Mouse (Mus musculus) megakaryocyte progenitor cell, adult 5-6 weeks (primary cell): Measurements from ENCODE around the gene 2410004B18Rik. TPM values are rescaled to one million over a fixed set of nuclear protein-coding genes. Genes with fewer than 3 reads are reported as not detected.
"Not testable (repeated sequence)": the region's sequence is repeated elsewhere in the genome, so short reads cannot be mapped to it uniquely, and the experiment has no call there.

ENCODE experiments used
- ATAC-seq: replicated peaks from 2 replicates; pipeline ENCODE4 v1.8.0; 2016; ENCODE audit warnings: mild to moderate bottlenecking, moderate TSS enrichment, inconsistent platforms; ENCODE audit not compliant: poor library complexity
- total RNA-seq, 2 experiments: library from RNA; stranded (forward) in 1 of 2; stranded (reverse) in 1 of 2; fragments of 157-497, 149-512 nt in 1 of 2; fragments of 200-1000 nt in 1 of 2; gene quantifications; 2 replicates each; pipeline versions ENCODE4 v1.2.3 to v1.2.4; 2015 to 2017

Gene 2410004B18Rik
- total RNA-seq, 2 experiments from 2014 or later: 14.0 to 25.3 TPM

GRCm38 (mm10) chr3:145963101-145964017, 25.5 kb downstream of the 2410004B18Rik start:
- ATAC-seq: peak; percentile 38

DNA sequence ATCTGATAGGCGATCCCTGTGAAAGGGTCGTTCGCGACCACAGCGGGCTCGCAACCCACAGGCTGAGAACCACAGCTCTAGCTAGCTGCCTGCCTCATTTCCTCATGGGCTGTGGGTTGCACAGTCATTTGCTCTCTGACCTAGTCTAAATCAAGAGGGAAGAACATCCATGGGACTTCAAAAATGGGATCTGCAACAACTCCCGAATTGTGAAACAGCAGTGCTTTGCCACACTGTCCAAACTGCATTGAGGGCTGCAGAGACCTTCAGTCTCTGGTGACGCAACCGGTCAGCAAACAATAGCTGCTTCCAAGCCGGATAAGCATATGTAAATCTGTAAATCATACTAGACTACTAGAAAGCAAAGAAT, 26.2 kb downstream of the 2410004B18Rik start:
- ATAC-seq: peak; percentile 82

DNA sequence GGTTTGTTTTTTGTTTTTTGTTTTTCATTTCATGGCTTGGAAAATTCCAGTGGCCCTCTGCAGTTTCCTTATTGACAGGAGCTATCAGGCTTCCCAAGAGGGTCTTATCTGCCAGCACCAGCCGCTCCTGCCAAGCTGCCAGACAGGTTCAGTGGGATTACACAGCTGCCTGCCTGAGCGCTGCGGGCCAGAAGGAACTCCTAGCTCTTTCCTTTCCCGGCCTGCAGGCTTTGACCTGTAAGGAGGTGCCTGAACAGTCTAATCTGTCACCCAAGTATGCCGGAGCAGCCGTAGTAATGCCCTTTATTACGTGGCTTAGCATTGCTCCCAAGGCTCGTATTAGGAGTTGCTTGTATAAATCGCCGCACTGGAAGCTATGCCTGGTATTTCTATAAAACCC, 26.7 kb downstream of the 2410004B18Rik start:
- ATAC-seq: peak; percentile 59

- not testable (repeated sequence) for ATAC-seq
Observed at GRCm38 (mm10) chr3:145965583-145965982, 27.8 kb downstream of the 2410004B18Rik start.

- ATAC-seq: no peak
Observed at GRCm38 (mm10) chr3:145966806-145967205, 29.0 kb downstream of the 2410004B18Rik start.

DNA sequence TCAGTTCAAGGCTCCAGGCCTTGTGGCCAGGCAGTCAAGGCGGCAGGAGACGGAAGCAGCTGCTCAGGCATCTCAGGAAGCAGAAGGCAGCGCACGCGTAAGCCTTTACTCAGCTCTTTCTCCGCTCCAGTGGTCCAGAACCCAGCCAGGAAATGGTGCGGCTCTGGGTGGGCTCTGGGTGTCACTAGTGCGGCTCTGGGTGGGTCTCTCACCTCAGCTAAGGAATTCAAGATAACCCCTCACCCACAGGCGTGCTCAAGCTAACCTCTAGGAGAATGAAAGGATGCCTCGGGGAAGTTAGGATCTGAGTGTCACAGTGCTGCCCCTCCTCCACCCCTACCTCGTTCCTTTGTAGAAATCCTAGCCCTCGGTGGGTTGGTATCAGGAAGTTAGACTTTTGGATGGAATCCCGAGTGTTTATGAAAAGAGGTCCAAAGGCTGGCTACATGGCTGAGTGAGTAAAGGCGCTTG, 31.3 kb downstream of the 2410004B18Rik start:
- ATAC-seq: peak; percentile 73

GRCm38 (mm10) chr3:145971501-145971900, 33.7 kb downstream of the 2410004B18Rik start:
- no peak for ATAC-seq

DNA sequence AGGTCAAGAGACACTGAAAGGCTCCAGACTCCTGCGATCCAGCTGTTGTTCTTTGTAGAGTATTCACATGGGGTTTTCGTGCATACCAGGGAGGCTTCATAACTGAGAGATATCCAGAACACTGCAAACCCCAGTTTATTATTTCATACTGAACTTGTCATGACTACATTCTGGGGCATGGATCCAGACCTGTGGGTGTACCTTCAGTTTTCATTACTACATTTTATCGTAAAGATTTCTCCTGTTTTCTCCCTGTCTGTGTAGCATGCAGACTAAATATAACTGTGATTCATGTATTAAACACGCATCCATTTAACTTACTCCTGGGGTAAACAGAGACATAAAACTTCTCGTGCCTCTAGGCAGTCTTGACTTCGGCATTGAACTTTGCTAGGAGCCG, 37.2 kb downstream of the 2410004B18Rik start:
- ATAC-seq: no peak

DNA sequence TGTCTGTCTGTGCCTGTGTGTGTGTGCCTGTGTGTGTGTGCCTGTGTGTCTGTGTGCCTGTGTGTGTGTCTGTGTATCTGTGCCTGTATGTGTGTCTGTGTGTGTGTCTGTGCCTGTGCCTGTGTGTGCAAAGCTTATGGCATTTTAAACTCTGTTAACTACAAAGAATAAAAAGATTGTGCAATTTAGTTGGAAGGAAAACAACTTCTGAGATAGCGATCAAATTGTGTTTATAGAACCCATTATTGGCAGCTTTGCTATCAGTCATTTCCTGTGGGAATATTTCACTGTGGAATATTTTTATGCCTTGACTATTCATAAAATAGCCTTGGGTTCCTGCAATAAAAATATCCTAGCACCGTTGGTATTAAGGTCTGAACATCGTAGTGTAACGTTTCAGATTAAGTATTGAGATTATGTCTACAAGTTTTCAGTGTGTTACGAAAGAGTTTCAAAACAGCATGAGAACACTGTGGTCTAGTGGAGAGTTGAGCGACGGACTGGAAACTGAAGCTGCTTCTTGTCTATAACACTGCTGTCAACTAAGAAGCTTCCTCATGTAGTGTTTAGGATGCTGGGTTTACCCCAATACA, 47.6 kb downstream of the 2410004B18Rik start:
- ATAC-seq: peak; percentile 13; the same call in 1 of the 2 replicates

DNA sequence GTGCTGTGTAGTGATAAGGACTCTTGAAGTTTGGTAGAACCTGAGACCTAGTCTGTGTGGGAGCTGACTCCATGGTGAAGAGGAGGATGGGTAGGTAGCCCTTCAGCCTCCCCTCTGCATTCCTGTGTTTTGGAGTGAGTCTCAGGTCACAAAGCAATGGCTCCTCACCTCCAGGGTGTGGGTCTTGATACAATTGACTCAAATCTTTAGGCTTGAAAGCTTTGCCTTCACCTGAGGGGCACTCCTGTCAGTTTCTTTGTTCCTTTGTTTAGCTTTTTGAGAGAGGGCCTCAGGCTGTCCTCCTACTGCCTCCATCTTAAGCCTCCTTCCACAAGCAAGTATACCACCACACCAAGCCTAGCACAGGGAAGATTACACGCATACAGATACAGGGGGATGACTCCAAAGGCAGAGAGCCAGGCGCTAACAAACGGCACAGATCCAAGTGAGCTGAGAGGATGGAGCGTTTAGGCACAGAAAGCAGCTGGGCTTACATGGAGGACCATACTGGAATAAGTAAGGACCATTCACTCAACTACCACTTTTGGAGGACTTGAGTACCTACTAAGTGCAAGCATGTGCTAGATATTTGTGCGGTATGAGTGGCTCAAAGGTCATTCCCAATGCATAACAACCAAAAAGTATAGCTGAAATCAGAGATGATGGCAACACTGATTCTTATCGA, 48.6 kb downstream of the 2410004B18Rik start:
- ATAC-seq: no peak

DNA sequence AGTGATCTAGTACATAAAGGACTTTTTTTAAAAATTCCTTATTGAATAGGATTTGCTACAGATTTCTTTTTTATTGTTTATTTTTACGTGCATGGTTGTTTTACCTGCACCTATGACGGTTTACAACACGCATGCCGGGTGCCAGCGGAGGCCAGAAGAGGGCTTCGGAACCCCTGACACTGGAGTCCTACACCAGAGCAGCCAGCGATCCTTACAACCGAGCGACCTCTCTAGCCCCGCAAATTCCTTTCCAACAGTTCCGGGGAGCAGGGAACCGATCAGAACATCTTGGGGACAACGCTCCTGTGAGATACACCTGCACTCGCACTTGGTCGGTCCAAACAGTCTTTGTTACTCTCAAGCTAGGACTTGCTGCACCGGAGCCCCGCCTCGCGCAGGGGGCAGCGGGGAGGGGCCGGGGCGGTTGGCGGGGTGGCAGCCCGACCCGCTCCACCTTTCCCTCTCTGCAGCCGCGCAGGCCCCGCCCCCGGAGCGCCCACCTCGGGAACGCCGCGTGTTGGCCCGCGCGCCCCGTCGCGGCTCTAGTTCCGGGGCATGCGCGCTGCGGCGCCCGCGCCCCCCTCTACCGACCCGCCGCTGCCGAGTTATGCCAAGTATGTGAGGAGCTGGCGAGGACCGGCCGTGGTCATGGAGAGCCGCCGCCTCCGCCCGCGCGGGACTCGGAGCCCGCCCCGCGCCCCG, 49.6 kb downstream of the 2410004B18Rik start, which contains the start of gene Syde2:
TSS of gene Syde2 (plus strand) at position 603 of the 702 bp plus-strand sequence.
- ATAC-seq: peak; percentile 30

DNA sequence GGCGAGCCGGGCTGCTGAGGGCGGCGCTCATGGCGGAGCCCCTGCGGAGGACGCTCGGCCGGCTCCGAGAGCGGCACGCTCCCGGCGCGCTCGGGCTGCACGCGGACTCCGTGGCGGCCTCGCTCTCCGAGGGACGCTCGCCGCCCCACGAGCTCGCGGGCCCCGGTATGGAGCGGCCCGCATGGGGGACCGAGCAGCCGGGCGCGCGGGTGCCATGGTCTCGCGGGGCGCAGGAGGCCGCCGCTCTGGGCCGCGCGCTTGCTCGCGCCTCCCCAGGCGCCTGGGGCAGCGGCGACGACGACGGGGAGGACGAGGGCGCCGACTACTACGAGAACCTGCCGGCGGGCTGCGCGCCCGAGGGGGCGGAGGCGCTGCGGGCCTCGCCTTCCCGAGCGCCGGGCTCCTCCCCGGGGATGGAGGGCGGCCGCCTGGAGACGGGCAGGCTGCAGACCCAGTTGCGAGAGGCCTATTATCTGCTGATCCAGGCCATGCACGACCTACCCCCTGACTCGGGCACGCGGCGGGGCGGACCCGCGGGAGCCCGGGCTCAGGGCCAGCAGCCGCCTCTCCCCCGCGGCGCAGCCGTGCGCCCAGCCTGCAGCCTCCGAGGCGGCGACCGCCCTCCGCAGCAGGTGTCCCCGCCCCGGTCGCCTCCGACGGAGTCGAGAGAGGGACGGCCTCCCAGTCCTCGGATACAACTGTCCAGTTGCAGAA, 50.3 kb downstream of the 2410004B18Rik start:
- ATAC-seq: peak; percentile 70

- ATAC-seq: peak; percentile 1; the same call in 1 of the 2 replicates
Observed at GRCm38 (mm10) chr3:145988684-145989575, 51.1 kb downstream of the 2410004B18Rik start.

DNA sequence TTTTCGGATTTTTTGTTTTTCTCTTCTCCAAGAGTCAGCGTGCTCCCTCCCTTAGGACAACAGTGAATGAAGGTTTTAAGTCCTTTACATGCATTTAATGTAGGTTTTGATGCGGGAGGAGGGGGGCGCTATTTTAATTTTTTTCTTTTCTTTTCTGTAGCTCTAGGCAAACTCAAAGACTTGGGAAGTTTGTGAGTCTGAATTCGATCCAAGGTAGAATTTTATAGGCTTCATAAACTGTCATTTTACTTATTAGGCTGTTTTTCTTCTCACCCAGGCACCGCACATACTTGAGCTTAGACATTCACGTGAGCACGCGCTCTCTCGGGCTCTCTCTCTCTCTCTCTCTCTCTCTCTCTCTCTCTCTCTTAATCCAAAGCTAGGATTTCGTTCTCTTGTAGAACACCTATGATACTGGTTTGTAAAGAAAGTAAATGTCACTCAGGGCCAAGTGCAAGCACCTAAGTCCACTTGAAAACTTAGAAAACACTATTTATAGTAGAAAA, 51.8 kb downstream of the 2410004B18Rik start:
- ATAC-seq: 0 out of 2 replicates have a peak, but pooled peaks have one; percentile 12

DNA sequence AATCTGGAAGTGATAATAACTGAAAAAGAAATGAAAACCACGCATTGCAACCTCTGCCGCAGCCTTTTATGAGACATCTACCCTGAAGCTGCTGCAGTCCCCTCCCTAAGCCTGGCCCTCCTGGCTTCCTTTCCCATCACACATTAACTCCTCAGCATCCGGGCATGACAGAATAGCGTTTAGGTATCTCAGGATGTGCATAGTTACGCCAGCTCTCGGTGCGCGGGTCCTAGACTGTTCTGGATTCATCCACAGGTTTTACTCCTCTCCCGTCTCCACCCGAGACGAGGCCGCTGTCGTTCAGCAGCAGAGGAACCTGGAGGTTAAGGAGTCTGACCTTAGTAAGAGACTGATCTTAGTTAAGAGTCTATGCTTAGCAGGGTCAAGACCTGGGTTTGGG, 53.3 kb downstream of the 2410004B18Rik start:
- ATAC-seq: no peak

- ATAC-seq: no peak
Observed at GRCm38 (mm10) chr3:145991976-145992730, 54.3 kb downstream of the 2410004B18Rik start.

GRCm38 (mm10) chr3:145992796-145993195, 55.0 kb downstream of the 2410004B18Rik start:
- ATAC-seq: no peak
